Mouse (Mus musculus) granulocyte monocyte progenitor cell, adult 5-6 weeks (primary cell): ENCODE results near the gene Bco2. TPM values are rescaled to one million over a fixed set of nuclear protein-coding genes. Genes with fewer than 3 reads are reported as not detected.

Experiments used
- ATAC-seq: replicated peaks from 2 replicates; pipeline ENCODE4 v1.8.0; 2016; ENCODE audit warnings: mild to moderate bottlenecking, moderate TSS enrichment, inconsistent platforms; ENCODE audit not compliant: poor library complexity, severe bottlenecking
- total RNA-seq, 2 experiments: library from RNA; stranded (forward) in 1 of 2; stranded (reverse) in 1 of 2; fragments of 200-712, 200-1000 nt in 1 of 2; fragments of >200 nt in 1 of 2; fragmentation: Nextera tagmentation in 1 of 2; gene quantifications; 2 replicates each; pipeline ENCODE4 v1.2.3; 2014 to 2017

Bco2 gene
- total RNA-seq, 2 experiments from 2014 or later: 0.62 TPM; not detected in 1

DNA sequence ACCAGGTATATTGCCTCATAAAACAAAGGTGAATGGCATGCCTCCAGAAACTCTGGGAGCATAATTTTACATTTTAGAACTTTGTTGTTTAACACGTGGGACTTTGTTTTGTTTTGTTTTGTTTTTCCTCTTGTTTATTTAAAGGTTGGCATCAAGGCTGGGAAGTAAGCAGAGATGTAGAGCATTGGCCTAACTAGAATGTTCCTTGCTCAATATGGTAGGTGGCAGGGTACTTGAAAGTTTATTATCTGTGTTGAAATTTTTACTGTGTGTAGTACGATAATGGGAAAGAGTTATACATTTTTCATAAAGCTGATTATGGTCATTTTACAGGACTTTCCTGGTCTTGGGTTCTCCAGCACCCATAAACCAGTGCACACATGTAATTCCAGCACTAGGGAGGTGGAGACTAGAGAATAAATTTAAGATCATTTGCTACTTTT is 7.0 kb upstream of the Bco2 start:
- no peak for ATAC-seq

DNA sequence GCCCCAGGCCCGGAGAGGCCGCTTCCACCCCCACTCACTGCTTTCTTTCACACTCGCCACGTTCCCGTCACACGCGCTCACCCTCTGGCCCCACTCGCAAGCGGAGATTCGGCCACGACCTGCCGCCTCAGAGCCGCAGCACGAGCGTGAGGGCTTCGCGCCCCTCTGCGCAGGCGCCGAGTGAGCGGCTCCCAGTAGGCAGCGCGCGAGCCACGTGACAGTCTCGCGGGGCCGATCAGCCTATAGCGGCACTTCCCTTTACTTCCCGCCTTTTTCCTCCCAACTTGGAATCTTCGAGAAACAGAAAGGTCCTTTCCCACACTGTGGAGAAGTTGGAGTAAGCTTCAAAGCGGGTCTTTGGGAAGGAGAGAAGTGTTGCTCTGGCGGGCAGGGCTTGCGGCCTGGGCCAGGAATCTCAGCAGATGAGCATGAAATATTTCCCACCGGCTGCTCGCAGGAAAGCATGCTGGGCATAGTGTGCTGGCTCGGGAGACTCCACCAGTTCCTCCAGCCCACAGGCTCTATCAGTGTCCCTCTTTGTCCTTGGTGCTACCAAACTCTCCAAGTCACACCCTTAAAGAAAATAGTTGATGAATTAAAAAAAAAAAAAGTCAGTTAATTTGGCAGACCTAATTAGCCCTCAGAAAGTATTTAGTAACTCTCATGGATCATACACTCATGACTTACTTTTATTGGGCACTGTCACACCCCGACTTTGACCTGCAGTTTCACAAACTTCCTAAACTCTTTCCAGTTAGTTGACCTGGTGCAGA is 6.3 kb upstream of the Bco2 start, which contains the start of gene Tex12:
Tex12 (minus strand) TSS at position 181 of the 773 bp plus-strand sequence.
- ATAC-seq: no peak

DNA sequence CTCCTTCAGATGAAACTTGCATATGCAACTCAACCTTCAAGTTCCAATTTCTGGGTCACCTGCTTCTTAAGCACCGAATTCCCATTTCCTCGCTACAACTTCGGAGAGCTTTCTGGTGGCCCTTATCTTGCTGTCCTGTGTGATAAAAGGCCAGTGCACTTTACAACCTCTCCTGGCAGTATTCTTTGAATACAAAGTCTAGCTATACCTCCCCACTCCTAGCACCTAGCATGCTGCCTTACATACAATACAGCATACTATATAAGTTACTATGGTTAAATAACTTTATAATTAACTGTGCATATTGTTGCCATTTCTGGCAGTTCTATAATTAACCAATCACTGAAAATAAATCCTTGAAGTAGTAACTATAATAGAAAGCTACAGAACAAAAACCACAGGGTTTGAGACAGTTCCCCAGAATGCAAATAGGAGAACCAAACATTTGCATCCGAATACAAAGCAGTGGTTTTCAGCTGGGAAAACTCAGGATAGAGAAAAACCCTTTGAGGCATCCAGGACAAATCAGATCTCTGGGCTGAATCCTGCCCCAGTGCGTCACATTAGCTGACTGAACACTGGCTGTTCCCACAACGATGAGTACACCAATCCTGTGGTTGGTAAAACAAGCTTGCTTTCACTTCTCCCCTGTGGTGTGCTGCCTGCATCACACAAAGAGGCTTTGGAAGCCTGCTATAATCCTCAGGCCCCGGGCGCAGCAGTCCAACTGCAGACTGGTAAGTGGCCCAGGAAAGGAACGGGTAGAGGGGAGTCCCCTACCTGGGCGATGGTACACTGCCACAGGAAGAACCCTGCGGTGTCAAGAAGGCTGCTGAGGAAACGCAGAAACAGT is 514 bp downstream of the Bco2 start, which contains the start of gene Il18:
Il18 (plus strand) TSS at position 587 of the 853 bp plus-strand sequence.
- peak; percentile 94 for ATAC-seq

DNA sequence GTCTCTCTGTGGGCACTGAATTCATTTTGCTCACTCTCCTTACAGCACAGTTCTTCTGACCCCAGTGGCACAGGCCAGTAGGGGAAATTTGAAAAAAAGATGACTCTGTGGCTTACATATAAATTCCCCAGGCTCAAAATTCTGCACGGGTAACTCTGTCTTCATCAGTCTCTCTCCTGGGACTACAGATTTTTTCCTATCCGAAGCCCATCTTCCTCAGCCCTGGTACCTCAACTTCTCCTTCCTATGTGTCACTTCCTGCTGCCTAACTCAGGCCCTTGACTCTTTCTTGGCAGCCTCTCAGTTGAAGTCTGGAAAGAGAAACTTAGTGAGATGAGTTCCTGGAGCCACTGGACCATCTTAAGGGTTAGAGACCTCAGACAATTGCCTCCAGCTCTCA is 1.4 kb downstream of the Bco2 start:
- peak; percentile 60 for ATAC-seq

DNA sequence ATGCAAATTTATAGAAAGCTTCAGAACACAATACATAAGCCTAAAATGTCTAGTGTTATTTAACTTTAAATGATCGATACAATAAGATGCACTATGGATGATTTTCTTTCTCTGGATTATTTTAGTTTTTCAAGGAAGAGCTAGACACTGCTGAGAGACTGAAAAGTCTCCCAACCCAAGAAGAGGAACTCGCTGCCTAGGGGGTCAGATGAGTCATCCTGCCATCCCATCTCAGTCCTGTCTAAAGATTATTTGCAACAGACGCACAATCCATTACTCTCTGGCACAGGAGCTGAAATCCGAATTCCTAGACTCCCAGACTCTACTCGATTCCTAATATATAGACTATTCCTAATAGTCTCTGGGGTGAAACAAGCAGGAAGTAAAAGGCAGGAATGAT is 2.8 kb downstream of the Bco2 start:
- peak; percentile 51 for ATAC-seq

DNA sequence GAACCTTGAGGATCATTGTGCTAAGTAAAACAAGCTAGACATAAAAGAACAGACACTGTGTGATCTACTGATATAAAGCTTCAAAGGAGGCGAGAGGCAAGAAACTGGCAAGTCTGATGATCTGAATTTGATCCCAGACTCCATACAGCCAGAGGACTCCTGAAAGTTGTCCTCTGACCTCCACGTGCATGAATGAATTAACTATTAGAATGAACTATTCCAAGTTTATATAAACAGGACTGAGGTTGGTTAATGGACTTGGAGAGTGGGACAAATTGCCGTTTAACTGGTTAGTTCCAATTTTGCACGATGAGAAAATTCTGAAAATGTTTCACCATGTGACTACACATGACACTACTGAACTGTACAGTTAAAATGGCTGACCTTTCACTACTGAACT is 6.0 kb downstream of the Bco2 start:
- no peak for ATAC-seq

DNA sequence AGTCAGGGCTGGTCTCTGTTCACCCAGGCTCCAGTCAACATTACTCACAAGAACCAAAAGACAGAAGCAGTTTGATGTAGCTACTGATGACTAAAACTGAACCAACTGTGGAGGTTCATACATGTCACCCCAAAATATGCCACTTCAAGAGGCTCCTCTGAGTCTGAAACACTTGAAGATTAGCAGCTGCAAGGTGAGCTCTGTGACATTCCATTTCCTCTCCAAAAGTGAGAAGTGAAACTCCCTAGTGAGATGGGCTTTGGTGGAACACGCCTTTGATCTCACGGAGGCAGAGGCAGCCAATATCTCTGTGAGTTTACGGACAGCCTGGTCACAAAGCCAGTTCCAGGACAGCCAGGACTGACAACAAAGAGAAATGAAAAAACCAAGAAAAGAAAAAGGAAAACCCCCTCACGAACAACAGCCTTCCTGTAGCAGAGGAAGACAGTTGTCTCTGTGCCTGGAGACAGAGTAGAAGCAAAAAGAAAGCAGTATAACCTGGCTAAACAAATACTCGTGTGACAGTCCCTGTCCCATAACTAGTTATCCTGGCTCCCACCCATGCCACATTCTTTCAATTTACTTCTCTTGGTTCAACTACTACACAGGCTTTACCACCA is 7.0 kb downstream of the Bco2 start:
- ATAC-seq: peak; percentile 80

DNA sequence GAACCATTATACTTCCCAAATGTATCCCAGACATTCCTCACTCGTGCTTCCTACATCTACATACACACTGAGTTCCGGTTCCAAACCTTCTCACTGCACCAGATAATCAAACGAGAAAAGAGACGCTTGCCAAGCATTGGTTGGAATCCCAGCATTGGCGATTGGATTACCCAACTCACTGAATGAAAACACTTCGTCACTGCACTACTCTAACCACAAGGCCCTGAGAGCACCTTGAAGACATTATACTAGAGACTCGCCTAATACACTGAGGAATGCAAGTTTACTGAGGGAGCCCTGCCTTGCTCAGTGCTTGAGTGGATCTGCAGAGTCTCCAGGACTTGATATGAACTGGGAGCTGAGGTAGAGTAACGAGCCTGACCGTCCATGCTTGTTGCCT is 12.6 kb downstream of the Bco2 start:
- no peak for ATAC-seq

DNA sequence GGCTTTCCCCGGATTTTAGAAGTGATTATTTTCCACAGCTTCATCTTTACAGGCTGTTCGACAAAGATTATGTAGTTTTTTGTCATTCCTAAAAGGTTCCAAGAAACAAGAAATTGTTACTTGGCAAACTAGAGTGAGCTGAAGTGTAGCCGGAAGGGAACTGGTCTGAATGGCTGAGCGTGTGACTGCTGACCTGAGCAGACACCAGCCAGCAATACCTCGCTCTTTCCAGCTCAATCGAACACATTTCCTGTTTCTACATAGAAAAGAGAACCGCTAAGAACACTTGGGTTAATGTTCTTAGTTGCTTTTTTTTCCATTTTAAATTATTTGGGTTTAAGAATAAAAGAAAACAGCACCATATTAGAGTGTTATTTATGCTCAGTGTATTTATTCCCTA is 14.8 kb downstream of the Bco2 start:
- ATAC-seq: peak; percentile 82

DNA sequence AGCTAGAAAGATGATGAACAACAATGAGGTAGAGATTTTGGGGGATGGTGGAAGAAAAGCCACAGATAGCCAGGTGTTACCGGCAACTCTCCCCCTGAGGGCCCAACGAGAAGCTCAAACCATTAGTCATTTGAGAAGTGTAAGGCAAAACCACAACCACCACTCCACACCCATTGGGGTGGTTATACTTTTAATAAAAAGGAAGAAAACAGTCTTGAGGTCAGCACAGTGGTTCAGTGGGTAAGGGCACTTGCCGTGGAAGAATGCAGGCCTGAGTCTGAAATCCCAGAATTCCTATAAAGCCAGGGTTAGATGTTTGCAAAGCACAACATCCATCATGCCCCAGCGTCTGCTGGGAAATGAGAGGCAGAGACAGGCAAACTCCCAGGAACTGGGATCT is 17.7 kb downstream of the Bco2 start:
- 0 out of 2 replicates have a peak, but pooled peaks have one; percentile 23 for ATAC-seq

DNA sequence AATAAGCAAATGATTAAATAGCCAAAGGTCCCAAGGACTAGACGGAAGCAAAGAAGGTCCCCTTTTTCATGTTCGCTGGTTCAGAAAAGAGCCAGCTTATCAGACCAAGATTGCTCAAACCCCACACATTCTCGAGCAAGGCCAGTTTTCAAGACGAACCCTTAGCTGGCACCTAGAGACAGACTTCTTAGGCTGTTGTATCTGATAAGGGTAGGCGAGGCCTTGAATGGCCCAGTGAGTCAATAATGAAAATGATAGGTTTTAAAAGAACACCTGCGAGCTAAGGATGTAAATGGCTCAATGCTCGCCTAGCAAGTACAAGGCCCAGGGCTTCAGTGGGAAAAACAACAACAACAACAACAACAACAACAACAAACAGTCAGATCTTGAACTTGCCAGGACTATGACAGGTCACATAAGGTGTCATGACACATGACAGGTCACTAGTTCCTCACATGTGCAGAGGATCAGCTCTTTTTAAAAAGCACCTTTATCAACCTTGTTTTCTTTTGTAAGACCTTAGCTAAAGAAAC is 18.3 kb downstream of the Bco2 start:
- no peak for ATAC-seq

DNA sequence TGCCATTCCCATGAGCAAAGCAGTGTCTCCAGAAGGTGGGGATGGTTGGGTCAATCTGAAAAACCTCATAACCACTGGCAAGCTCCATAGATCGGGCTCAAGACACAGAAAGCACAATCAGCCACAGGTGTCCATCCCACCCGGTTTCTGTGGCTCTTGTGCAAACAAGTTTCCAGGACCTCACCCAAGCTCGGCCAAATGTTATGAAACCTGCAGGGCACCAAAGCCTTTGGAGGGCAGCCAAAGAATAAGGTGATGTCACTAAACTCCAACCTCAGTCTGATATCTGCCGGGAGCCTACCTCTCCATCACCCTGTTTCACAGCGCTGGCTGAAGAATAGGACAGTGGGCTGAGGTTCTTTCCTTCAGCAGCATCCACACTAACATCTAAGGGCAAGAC is 19.1 kb downstream of the Bco2 start:
- ATAC-seq: peak; percentile 36

DNA sequence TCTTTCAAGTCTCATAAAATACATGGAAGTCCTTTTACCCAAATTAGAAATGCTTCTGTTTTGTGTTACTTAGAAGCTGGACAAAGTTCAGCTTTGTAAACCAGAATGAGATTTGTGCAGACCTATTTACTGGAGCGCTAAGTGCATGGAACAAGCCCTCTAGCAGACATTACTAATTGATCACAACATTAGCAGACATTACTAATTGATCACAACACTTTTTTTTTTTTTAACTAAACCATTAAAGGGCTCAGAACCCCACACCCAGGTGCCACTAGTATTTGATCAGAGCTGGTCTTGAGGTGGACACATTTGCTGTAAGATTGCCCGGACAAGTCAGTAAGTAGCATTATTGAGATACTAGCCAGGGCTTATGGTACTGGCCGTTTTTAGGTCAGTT is 21.2 kb downstream of the Bco2 start:
- ATAC-seq: 0 out of 2 replicates have a peak, but pooled peaks have one; percentile 13

DNA sequence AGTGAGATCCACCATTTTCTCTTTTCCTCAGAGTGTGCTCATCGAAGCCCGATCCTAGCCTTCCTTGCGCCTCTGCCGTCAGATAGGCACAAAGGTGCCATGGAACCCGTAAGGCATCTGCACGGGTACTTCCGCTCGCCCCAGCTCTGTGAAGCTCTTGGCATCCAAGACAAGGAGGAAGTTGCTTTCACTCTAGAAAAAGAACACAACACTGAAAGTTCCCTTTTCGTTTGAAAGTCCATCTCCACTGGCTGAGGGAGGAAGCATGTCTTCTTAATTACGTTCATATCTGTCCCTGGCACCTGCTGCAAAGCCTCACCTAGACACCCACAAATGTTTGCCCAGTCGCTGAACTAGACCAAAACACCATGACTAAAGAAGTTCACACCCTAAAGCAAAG is 21.7 kb downstream of the Bco2 start:
- ATAC-seq: peak; percentile 68

DNA sequence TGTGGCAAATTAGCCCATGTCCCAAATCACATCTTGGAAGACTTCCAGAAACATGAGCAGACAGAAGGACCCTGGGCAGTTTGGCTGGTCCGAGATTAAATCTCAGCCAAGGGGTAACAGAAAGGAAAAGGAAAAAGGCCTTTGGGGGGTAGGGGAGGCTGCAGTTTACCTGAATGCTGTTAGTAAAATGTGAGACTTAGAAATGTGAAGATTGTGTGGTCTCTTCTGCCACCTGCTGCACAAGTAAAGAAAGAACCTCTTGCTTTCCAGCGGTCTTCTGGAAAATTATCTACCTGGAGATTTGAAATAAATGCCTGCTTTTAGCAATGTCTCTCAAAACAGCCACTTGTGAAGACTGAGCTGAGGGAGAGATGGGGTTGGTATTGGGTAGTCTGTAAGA is 24.1 kb downstream of the Bco2 start:
- ATAC-seq: no peak

DNA sequence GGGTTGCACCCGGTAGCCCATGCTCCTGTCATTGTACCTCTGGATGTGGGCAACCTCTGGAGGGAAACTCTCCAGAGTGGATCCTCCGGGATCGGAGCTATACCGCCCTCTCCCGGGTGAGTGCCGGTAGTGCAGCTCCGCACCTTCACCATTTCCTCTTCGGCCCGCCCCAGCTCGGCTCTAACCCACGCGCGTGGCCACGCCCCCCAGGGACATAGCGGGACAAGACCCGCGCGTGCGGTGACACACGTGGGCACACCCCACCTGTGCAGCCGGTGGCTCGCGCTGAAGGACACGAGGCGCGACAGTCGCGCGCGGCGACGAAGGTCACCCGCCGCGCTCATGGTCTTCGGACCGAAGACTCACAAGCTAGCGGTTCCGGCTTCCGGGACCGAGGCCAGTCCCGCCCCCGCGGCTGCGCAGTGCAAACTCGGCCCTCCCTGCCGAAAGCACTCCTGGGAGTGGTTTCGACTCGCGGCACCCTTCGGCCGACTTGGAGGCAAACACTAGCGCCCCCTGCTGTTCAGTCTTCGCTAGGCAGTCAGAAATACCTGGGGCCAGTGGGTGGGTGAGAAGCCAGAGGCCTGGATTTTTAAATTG is 26.6 kb downstream of the Bco2 start, which contains the start of gene Pts:
Pts (minus strand) TSS at position 432 of the 600 bp plus-strand sequence.
- peak; percentile 73 for ATAC-seq

DNA sequence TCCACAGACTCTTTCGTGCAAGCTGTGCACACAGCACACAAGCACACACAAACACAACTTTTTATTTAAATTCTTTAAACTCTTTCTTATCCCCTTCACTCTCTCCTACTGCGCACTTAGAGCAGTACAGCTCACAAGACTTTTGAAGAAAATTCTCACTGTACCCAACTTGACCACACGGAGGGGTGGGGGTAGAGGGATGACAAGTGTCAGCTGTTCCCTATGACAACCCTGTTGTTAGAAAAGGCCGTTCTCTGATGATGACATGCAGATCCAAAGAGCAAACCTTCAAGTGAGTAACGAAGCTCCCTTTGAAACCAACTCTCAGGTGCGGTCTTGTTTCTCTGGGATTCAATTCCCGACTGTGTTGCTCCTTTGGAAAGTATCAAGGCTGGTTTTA is 27.1 kb downstream of the Bco2 start:
- peak; percentile 35 for ATAC-seq

DNA sequence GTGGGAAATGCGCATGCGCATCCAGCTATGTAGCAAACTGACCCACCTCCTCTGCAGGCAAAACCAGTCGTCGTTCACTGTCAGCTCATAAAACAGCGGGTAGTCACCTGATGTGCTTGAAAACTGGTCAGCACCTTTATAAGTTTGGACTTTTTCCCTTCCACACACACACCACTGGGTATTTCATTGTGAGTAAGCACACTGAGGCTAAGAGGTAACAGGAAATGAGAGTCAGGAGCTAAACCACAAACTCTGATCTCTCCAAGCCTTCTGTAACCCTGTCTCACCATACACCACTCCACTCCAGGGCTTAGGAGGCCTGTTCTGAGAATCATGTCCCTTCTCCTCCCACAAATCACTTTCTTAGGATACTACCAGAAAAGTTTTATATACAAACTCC is 29.4 kb downstream of the Bco2 start:
- 0 out of 2 replicates have a peak, but pooled peaks have one; percentile 6 for ATAC-seq

DNA sequence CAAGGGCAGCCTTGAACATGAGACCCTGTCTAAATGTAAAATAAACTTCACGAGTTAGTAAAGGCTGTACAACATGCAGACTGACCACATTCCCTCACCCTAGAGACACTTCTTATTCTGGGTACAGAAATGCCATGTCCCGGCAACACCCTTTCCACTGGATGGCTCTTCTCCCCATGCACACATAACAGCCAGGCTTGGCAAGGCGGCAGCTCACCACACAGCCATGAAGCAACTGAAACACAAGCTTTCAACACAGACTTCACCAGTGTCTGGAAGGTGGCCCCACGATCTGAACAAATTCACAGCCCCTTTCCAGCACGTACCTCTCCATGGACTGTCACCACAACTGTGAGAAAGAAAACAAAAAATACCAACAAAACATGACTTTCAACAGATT is 30.0 kb downstream of the Bco2 start:
- 0 out of 2 replicates have a peak, but pooled peaks have one; percentile 13 for ATAC-seq

DNA sequence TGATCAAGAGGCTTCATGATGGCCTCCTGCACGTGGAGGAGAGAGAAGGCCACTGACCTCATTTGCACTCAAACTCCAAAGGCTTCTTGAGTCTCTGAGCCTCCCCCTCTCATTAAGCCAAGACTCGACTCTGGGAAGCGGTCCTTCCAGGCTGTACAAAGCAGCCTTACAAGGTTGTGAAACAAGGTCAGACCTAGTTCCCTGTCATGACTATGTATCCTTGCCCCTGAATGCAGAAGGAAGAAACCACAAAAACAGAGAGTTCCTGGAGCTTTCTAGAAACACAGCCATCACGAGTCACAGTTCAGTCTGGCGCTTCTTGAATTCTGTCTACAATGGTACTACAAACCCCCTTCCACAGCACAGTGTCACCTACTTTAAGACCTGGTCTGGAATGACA is 32.4 kb downstream of the Bco2 start:
- ATAC-seq: peak; percentile 66
